Mouse (Mus musculus) liver, postnatal 0 days (tissue): ENCODE results near the gene Shd. TPM values are rescaled to one million over a fixed set of nuclear protein-coding genes. Genes with fewer than 3 reads are reported as not detected.
A peak's percentile ranks its signal among the peaks of the same experiment; 100 is the strongest.
"Not testable (repeated sequence)": the region's sequence is repeated elsewhere in the genome, so short reads cannot be mapped to it uniquely, and the experiment has no call there.

Source experiments
- ATAC-seq: fragments of 200-750 bp; cut with Nextera tagmentation; 2 replicates; pipeline ENCODE4 v1.8.0; 2017; ENCODE audit warnings: mild to moderate bottlenecking, moderate library complexity
- DNase-seq: peaks from one replicate; pipeline ENCODE4 v3.0.0-alpha.2; 2016
- H3K27ac ChIP-seq: fragments of 300-500 bp; sonication (generic); 2 replicates; pipeline ENCODE4 v1.5.1; 2014; ENCODE audit warnings: antibody characterized with exemption, moderate library complexity, mild to moderate bottlenecking, low read depth
- H3K27me3 ChIP-seq: fragments of 300-500 bp; sonication (generic); 2 replicates; pipeline ENCODE4 v1.6.1; 2014; ENCODE audit warnings: low read length, control low read depth, mixed read lengths; ENCODE audit not compliant: insufficient read depth
- H3K36me3 ChIP-seq: fragments of 300-500 bp; sonication (generic); replicated peaks from 2 replicates; pipeline ENCODE4 v1.6.1; 2014; ENCODE audit warnings: mild to moderate bottlenecking, control low read depth, low read length, moderate library complexity, mixed read lengths; ENCODE audit not compliant: insufficient read depth
- H3K4me1 ChIP-seq: fragments of 300-500 bp; sonication (generic); 2 replicates; pipeline ENCODE4 v1.6.1; 2014; ENCODE audit warnings: antibody characterized with exemption, mild to moderate bottlenecking, control low read depth; ENCODE audit not compliant: insufficient read depth
- H3K4me2 ChIP-seq: fragments of 300-500 bp; sonication (generic); 2 replicates; pipeline ENCODE4 v1.6.1; 2014; ENCODE audit warnings: low read depth, mild to moderate bottlenecking, low read length, moderate library complexity, mixed read lengths
- H3K4me3 ChIP-seq: fragments of 300-500 bp; sonication (generic); 2 replicates; pipeline ENCODE4 v1.5.1; 2014; ENCODE audit warnings: low read depth, low read length
- H3K9ac ChIP-seq: fragments of 300-500 bp; sonication (generic); replicated peaks from 2 replicates; pipeline ENCODE4 v1.6.1; 2014; ENCODE audit warnings: mild to moderate bottlenecking, moderate library complexity
- H3K9me3 ChIP-seq: fragments of 300-500 bp; sonication (generic); 2 replicates; pipeline ENCODE4 v1.6.1; 2016; ENCODE audit warnings: mild to moderate bottlenecking, control low read depth, low read length, mixed read lengths
- CTCF ChIP-seq: sonication (generic); IDR thresholded peaks from 2 replicates; pipeline ENCODE4 v1.5.1; 2016; ENCODE audit warnings: antibody characterized with exemption, low read depth
- EP300 ChIP-seq: IDR thresholded peaks from 2 replicates; pipeline ENCODE4 v1.6.1; 2016; ENCODE audit warnings: antibody characterized with exemption, low read depth, mild to moderate bottlenecking
- WGBS: fragments of 180-500 bp; shearing (Covaris S2); extraction: QIAGEN DNeasy Blood & Tissue Kit; methylation state at CpG from one replicate; pipeline ENCODE4 v1.1.7; 2014; ENCODE audit not compliant: insufficient replicate concordance; 5-methylcytosine and 5-hydroxymethylcytosine counted together
- polyA plus RNA-seq: library from polyadenylated mRNA; unstranded; fragments of >200 nt; fragmentation: Nextera tagmentation; extraction: Ambion mirVana; gene quantifications from 2 replicates; pipeline ENCODE4 v1.2.1, GENCODE M21; 2015

The Shd gene
- 0.26 and 0.34 TPM in 2 replicates for polyA plus RNA-seq

DNA sequence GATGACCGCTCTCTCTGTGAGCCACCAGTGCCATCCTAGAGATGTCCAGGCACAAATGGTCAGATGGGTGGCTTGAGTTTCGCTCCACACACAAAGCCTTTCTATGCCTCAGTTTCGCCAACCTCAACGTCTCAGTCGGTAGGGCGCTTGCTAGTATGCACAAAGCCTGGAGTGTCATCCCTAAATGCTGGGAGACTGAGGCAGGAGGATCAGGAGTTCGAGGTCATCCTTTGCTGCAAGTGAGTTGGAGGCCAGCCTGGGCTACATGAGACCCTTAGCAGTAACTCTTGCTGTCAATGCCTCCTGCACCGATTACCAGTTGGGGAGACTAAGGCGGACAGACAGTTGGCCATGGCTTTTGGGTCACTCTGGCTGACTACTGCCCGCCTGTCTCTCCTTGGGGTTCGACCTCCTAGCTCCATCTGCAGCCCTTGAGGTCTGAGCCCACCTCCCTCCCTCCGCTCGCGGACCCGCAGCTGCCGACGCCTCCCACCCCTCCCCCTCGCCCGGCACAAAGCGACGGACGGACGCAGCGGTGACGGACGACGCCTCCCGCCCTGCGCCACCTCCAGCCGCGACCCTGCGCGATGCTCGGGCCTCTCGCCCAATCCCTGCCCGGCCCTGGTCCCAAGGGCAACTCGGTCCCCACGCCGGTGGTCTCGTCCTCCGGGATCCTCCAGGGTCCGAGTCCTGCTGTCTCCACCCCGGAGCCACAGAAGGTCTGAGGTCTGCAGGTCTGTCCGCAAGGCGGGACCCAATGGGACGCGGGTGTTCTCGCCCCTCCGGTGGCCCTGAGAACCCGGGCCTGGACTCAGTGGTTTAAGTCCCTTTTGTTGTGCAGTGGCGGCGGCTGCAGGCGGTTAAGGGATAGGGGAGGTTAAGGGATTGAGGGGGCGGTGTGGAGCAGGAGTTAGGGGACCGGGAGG, at the start of gene Shd:
Gene Shd (plus strand): TSS at position 502 of the 926 bp plus-strand sequence.
- Histone ChIP-seq H3K27me3 (peaks cover 29% of the 10 kb centered on the region), H3K9ac (peak within 1 kb of the TSS; percentile 38; the same call in 1 of the 2 replicates), H3K4me3 (peak within 1 kb of the TSS; percentile 33), H3K36me3 (peaks cover 19% of the 10 kb centered on the region), H3K4me2 (peak within 1 kb of the TSS; percentile 70), H3K4me1 (peaks cover 8% of the 10 kb centered on the region), H3K27ac (no peak within 1 kb of the TSS), H3K9me3 (no peaks in the 10 kb centered on the region)
- no peak for DNase-seq
- TF ChIP-seq CTCF = no peak
- no peak for TF ChIP-seq EP300
- ATAC-seq = peak; percentile 26; the same call in 1 of the 2 replicates
- 12% methylated on average over 48 of the region's 55 CpGs for WGBS

DNA sequence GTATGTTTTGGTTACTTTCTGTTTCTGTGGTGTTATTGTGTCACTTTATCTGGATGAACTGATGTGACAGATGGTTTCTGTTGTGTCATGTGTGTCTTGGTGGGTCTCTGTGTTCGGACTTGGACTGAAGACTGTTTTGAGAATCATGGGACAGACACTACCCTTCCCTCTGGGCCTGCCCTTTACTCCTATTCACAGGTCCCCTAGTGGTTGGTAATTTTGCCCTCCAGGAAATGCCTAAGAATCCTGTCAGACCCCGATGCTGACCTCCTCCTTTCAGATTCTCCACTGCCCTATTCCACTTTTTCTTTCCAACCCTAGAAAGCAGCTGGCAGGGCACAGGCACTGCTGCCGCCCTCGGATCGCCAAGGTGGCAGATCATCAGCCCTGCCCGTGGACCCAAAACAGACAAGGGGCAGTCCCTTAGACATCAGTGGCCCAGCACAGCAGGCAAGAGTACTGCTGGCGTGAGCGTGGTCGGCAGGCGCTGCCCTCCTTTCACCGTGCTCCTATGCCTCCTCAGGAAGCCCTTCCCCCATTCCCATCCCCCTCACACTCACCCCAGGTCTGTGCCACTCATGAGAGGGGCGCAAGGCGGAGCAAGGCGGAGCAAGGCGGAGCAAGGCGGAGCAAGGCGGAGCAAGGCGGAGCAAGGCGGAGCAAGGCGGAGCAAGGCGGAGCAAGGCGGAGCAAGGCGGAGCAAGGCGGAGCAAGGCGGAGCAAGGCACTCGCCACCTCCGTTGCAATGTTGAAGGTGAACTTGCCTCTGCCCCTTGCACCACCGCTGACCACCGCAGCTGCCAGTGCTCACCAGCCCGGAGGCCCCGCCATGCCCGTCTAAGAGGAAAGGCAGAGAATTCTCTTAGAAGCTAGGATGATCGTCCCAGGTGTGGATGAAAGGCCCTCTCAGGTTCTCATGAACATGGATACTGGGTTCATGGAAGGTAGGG, 38.4 kb upstream of the Shd start:
- Histone ChIP-seq H3K27ac (peak overlapping the region; percentile 77), H3K4me2 (peak overlapping the region; percentile 76), H3K4me1 (peaks cover 14% of the 10 kb centered on the region), H3K9ac (peak overlapping the region; percentile 73), H3K27me3 (no peaks in the 10 kb centered on the region), H3K9me3 (peaks cover 4% of the 10 kb centered on the region; the same call in 1 of the 2 replicates), H3K36me3 (0 out of 2 replicates have a peak, but pooled peaks cover 2% of the 10 kb centered on the region), H3K4me3 (peak overlapping the region; percentile 62)
- 2% methylated on average over 23 of the region's 33 CpGs for WGBS
- TF ChIP-seq EP300 (no peak), CTCF (peak; percentile 47)
- ATAC-seq = peak; percentile 79
- DNase-seq = peak; percentile 70

DNA sequence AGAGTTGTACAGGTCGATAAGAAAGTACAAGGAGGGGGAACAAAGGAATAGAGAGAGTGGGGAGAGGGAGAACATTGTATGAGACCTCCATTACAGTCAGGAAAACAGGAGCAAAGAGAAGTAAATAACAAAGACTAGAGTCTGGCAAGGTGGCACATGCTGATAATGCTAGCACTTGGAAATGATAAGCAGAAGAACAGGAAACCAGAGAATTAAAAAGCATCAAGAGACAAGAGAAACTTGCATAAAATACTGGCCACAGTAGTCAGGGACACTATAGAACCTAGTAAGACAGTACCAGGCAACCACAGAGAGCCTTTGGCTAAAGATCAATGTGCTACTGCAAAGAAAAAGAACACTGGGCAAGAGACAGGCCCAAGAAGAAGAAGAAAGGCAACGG, 37.6 kb upstream of the Shd start:
- peak overlapping the region; percentile 77 for H3K27ac ChIP-seq
- H3K9ac ChIP-seq = peak overlapping the region; percentile 73
- ATAC-seq (peak; percentile 46), DNase-seq (no peak)
- peaks cover 10% of the 10 kb centered on the region; the same call in 1 of the 2 replicates for H3K9me3 ChIP-seq
- peak overlapping the region; percentile 76 for H3K4me2 ChIP-seq
- H3K4me3 ChIP-seq = peak overlapping the region; percentile 62
- TF ChIP-seq CTCF (no peak), EP300 (peak; percentile 82)
- H3K4me1 ChIP-seq = peaks cover 14% of the 10 kb centered on the region
- 31% methylated on average over 2 of the region's 2 CpGs for WGBS
- H3K27me3 ChIP-seq = no peaks in the 10 kb centered on the region
- 0 out of 2 replicates have a peak, but pooled peaks cover 2% of the 10 kb centered on the region for H3K36me3 ChIP-seq

DNA sequence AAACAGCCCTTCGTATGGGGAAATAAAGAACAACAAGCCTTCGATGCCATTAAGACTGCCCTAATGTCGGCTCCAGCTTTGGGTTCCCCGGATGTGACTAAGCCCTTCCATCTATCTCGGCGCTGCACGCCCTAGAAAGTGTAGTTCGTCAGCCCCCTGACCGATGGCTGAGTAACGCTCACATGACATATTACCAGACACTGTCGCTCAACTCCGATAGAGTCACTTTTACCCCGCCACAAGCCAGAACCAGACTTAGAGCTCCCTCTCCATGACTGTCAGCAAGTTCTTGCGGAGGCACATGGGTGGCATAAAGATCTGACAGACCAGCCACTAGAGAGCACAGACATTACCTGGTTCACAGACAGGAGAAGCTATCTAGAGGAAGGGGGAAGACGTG, 37.1 kb upstream of the Shd start:
- DNase-seq (no peak), ATAC-seq (no peak)
- no peaks in the 10 kb centered on the region for H3K27me3 ChIP-seq
- H3K9ac ChIP-seq = peak overlapping the region; percentile 73; the same call in 1 of the 2 replicates
- peak overlapping the region; percentile 62 for H3K4me3 ChIP-seq
- 0 out of 2 replicates have a peak, but pooled peaks cover 2% of the 10 kb centered on the region for H3K36me3 ChIP-seq
- WGBS = 85% methylated on average over 15 of the region's 15 CpGs
- peaks cover 14% of the 10 kb centered on the region for H3K4me1 ChIP-seq
- TF ChIP-seq CTCF (no peak), EP300 (no peak)
- peaks cover 13% of the 10 kb centered on the region; the same call in 1 of the 2 replicates for H3K9me3 ChIP-seq
- peak overlapping the region; percentile 76 for H3K4me2 ChIP-seq
- H3K27ac ChIP-seq = no peak overlapping the region; the same call in 1 of the 2 replicates

DNA sequence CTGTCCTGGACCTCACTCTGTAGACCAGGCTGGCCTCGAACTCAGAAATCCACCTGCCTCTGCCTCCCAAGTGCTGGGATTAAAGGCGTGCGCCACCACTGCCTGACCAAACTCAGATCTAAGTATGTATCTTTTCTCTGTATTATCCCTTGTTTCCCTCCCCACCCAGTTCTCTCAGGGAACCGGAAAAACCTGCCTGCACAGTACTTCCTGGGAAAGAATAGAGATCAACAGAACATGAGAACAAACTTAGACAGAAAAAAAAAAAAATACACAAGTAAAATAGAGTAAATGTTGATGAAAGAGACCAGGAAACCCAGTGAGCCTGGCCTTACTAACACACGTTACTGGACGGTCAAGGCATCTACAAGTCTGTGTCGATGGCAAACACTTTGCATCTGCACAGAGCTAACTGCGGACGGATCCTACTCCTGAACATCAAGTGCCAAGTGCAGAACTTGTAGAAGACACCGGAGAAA, 25.8 kb upstream of the Shd start:
- peak; percentile 15 for ATAC-seq
- not testable (repeated sequence) for DNase-seq

DNA sequence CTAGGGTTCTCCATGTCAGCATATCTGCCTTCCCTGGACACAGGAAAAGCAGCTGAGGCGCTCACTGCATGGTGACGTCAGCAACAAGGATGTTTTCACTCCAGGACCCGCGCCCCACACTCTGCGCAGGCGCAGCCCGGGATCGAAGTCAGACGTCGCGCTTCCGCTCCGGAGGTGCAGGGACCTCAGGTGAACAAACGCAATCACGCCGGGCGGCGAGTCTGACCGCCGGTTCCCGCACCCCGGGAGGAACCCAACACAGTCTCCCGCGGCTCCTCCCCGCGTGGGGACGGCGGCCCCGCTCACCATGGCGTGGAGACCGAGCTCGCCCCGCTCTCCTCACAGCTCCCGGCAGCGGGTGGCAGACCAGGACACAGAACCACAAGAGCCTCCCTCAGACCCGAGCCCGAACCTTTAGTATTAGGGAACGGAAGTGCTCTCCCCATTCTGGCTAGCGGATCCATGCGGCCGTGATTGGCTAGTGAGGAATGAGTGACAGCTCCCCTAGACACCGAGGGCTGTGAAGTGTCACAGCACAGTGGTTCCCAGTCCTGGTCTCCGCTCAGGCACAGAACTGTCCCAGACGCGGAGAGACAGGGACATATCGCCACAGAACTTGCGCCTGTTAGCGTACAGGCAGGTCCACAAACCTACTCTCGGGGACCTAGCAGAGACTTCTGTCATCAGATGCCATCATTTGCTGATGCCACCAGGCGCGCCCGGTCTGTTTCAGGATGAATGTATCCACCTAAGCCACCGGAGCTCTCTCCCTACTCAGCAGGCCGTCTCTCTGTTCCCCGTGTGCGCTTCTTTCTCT, 25.2 kb upstream of the Shd start:
- Histone ChIP-seq H3K27ac (peak overlapping the region; percentile 94), H3K4me3 (peak overlapping the region; percentile 54), H3K9ac (peak overlapping the region; percentile 76), H3K4me2 (peak overlapping the region; percentile 82)
- peak; percentile 80 for DNase-seq
- peak; percentile 98 for ATAC-seq
- WGBS = under 1% methylated on average over 54 of the region's 56 CpGs
- H3K36me3 ChIP-seq, H3K9me3 ChIP-seq, H3K4me1 ChIP-seq, H3K27me3 ChIP-seq: not testable (repeated sequence)

More for the DNA sequence above, 25.8 kb upstream of the Shd start:
- not testable (repeated sequence) for H3K9me3 ChIP-seq, H3K36me3 ChIP-seq, H3K4me1 ChIP-seq, H3K27me3 ChIP-seq
- Histone ChIP-seq H3K4me3 (peak overlapping the region; percentile 54), H3K9ac (peak overlapping the region; percentile 76), H3K4me2 (peak overlapping the region; percentile 82), H3K27ac (peak overlapping the region; percentile 94)
- 29% methylated on average over 10 of the region's 10 CpGs for WGBS
